Mouse (Mus musculus): ENCODE measurements at regions not wholly inside any gene's neighbourhood (a gene's known extent, or its start where the extent isn't known, plus 50 kb on each side); places are given as distances from the start of the nearest gene placed in this dataset.

DNA sequence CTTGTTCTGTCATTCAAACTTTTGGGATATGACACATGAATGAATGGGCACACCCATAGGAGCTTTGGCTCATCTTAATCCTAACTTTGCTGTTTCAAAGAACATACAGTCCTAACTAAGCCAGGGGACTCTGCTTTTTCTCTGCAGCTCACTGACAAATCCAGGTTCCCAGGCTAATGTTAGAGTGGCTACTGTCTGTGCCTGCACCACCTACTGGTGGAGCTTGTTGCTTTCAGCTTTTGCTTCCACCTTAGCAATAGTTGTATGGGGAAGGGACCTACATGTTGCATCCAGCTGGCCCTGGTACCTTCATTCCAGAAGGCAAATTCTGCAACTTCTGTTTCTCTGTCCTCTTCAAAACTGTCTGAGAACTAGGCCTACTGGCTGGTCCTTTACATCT is 566.8 kb upstream of the Castor2 start:
- Histone ChIP-seq H3K27ac (replicated peaks) (no peak overlapping the region), H3K36me3 (no peaks in the 10 kb centered on the region), H3K4me1 (no peaks in the 10 kb centered on the region), H3K4me2 (no peak overlapping the region), H3K9ac (no peak overlapping the region), H3K27me3 (replicated peaks) (peaks cover 6% of the 10 kb centered on the region; the same call in 1 of the 2 replicates), H3K4me3 (no peak overlapping the region), H3K9me3 (no peaks in the 10 kb centered on the region)
- no peak for ATAC-seq (ENCODE audit: extremely low read depth, insufficient number of reproducible peaks, low FRiP score, low TSS enrichment)

DNA sequence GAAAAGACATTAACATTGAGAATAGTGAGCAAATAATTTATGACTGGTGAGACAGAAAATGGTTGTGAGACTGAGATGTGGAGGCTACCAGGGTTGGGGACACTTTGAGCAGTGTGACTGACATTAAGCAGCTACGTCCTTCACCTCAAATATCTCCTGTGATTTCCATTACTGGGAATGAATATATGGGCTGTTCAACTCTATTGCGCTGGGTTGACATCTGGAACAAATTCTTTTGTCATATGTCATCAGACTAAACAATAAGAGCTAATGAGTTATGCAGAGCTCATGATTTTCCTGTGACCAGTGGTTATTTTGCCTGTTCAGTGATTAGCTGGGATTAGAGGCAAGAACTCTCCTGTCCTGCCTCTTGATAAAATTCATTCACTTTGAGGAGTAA is 593.9 kb upstream of the Castor2 start:
- 52% methylated on average over 2 of the region's 2 CpGs for WGBS

DNA sequence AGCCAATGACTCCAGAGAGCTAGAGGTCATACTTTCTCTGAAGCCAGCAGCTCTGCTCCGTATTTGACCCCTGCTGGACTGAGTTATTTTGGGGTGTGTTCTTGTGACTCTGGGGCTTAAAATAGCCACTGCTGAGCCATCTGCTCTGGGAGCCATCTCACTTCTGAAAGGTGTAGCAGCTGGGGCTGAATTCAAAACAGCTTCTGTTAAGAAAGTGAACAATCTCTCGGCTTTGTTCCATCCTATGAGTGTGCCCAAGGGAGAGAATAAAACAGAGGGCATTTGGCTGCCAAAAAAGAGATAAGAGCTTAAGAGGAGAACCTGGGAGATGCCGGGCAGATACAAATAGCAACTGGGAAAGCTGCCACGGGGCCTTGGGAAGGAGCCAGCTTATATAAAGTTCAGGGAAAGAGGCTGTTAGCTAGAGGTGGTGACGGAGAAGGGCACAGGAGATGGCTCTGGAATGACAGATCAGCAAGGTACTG is 611.7 kb upstream of the Castor2 start:
- peaks cover 27% of the 10 kb centered on the region for H3K4me1 ChIP-seq
- peak; percentile 68; the same call in 1 of the 2 replicates for ATAC-seq (ENCODE audit: extremely low read depth, insufficient number of reproducible peaks, low FRiP score, low TSS enrichment)
- no peaks in the 10 kb centered on the region for H3K36me3 ChIP-seq
- peak overlapping the region; percentile 26 for H3K4me2 ChIP-seq
- no peak overlapping the region for H3K4me3 ChIP-seq
- no peaks in the 10 kb centered on the region for H3K9me3 ChIP-seq
- WGBS: 5% methylated on average over 5 of the region's 5 CpGs
- H3K27me3 ChIP-seq (replicated peaks): no peaks in the 10 kb centered on the region
- peak overlapping the region; percentile 94 for H3K27ac ChIP-seq (replicated peaks)
- H3K9ac ChIP-seq: no peak overlapping the region

More for the DNA sequence above, 593.9 kb upstream of the Castor2 start:
- Histone ChIP-seq H3K36me3 (no peaks in the 10 kb centered on the region), H3K27me3 (replicated peaks) (0 out of 2 replicates have a peak, but pooled peaks cover 3% of the 10 kb centered on the region), H3K4me3 (no peak overlapping the region), H3K27ac (replicated peaks) (no peak overlapping the region), H3K4me1 (no peaks in the 10 kb centered on the region), H3K4me2 (no peak overlapping the region), H3K9ac (no peak overlapping the region), H3K9me3 (no peaks in the 10 kb centered on the region)
- ATAC-seq (ENCODE audit: extremely low read depth, insufficient number of reproducible peaks, low FRiP score, low TSS enrichment): no peak

DNA sequence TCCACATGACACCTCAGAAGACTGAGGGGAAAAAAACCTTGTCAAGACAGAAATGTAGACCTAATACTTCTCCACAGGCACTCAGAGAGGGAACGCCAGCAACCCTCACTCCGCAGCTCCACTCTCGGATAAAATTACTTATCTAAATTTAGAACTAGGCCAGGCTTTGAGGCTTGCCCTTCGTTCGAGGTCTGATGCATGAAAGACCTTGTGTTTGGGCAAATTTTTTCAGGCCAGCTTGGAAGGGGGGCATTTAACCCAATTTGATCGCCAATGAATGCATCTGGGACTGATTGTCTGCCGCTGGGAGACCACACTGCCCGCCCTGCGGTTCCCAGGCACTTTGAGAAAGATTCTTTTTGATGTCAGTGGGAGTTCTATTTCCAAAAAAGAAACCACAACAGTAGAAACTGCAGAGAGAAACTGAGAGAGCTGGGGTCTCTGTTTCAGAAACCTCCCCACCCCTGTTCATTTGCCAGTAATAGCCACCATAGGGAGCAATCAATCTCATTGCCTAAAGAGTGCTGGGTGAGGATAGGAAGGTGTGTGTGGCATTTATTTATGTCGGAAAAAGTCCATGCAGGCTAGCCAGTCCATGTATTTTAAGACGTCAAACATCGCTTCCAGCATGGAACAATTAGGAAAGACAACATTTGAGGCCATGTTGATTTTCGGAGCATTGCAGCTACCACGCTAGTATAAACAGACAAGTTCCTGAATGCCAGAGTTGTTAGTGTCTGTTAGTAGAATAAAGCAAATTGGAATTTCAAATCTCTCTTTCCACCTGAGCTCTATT is 617.0 kb upstream of the Castor2 start:
- 44% methylated on average over 14 of the region's 14 CpGs for WGBS
- H3K27me3 ChIP-seq (replicated peaks): no peaks in the 10 kb centered on the region
- 0 out of 2 replicates have a peak overlapping the region, but pooled peaks have one; percentile 29 for H3K9ac ChIP-seq
- no peak overlapping the region for H3K4me3 ChIP-seq
- ATAC-seq (ENCODE audit: extremely low read depth, insufficient number of reproducible peaks, low FRiP score, low TSS enrichment): no peak
- H3K4me2 ChIP-seq: peak overlapping the region; percentile 26; the same call in 1 of the 2 replicates
- H3K4me1 ChIP-seq: peaks cover 26% of the 10 kb centered on the region
- H3K36me3 ChIP-seq: no peaks in the 10 kb centered on the region
- no peaks in the 10 kb centered on the region; the same call in 1 of the 2 replicates for H3K9me3 ChIP-seq
- H3K27ac ChIP-seq (replicated peaks): peak overlapping the region; percentile 68

DNA sequence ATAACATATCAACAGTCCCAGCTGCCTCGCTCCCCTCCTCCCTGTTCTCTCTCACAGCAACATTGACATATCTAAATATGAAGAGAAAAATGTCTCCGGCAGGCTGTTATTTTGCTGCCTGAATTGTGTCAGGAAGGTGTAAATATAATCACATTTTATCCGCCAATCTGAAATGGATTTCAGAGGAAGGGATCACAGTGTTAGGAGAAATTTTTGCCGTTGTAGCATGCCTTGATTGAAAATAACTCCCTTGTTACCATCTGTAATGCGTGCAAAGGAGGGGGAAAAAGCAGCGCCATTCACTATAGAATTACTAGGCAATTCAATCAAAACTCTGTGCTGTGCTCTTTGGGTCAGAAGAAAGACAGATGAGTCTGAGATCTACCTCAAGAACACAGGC is 620.3 kb upstream of the Castor2 start:
- Histone ChIP-seq H3K36me3 (no peaks in the 10 kb centered on the region), H3K4me1 (peaks cover 19% of the 10 kb centered on the region), H3K9ac (no peak overlapping the region), H3K4me2 (no peak overlapping the region), H3K27me3 (replicated peaks) (no peaks in the 10 kb centered on the region), H3K27ac (replicated peaks) (no peak overlapping the region), H3K9me3 (no peaks in the 10 kb centered on the region; the same call in 1 of the 2 replicates), H3K4me3 (no peak overlapping the region)
- 78% methylated on average over 6 of the region's 6 CpGs for WGBS
- no peak for ATAC-seq (ENCODE audit: extremely low read depth, insufficient number of reproducible peaks, low FRiP score, low TSS enrichment)

DNA sequence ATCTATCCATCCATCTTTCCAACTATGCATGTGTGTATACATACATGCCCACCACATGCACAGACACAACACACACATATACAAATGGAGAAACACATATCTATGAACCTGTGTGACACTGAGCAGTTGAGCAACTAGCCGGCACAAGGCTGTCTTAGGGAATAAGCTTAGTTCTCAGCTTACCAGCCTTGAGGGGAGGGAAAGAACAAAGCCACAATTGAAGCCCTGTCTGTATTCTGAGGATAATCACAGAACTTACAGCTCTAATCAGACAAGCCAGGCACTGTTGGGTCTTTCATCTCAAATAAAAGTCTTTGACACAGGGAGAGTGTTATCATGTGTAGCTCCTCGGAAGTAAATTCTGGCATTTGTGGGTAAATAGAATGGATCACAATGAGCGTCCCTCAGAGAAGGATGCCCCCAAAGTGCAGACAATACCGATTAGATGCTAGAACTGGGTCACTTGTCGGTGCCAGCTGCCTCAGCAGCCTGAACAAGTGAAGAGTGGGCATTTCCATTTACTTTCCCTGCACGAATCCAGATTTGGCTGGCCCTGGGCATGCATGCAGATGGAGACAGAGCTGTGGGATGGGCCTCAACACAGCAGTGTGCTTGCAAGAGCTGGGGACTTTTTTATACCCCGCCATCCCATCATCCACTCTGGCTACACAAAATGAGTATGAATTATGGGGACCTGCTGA is 646.0 kb upstream of the Castor2 start:
- no peak overlapping the region for H3K9ac ChIP-seq
- ATAC-seq (ENCODE audit: extremely low read depth, insufficient number of reproducible peaks, low FRiP score, low TSS enrichment): no peak
- H3K27me3 ChIP-seq (replicated peaks): no peaks in the 10 kb centered on the region
- 67% methylated on average over 7 of the region's 7 CpGs for WGBS
- H3K4me3 ChIP-seq: no peak overlapping the region
- no peak overlapping the region for H3K27ac ChIP-seq (replicated peaks)
- no peaks in the 10 kb centered on the region for H3K36me3 ChIP-seq
- H3K9me3 ChIP-seq: no peaks in the 10 kb centered on the region
- no peak overlapping the region for H3K4me2 ChIP-seq
- no peaks in the 10 kb centered on the region for H3K4me1 ChIP-seq

DNA sequence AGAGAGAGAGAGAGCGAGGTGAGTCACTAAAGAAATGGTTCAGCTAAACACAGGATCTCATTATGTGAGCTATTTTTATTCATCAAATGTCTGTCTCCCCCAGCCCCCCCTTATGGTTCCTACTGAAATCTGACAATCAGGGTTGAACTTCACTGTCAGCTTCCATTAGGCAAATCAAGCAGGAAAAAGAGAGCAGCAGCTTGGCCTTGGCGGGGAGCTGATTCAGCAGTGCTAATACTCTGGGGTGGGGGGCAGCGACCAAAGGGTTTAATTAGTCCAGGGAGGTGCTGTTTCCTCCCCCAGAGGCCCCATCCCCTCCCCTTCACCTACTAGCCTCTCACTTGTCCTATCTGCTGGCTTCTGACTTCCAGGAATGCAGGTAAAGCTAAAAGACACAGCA is 649.6 kb upstream of the Castor2 start:
- 66% methylated on average over 3 of the region's 3 CpGs for WGBS
- no peaks in the 10 kb centered on the region for H3K27me3 ChIP-seq (replicated peaks)

DNA sequence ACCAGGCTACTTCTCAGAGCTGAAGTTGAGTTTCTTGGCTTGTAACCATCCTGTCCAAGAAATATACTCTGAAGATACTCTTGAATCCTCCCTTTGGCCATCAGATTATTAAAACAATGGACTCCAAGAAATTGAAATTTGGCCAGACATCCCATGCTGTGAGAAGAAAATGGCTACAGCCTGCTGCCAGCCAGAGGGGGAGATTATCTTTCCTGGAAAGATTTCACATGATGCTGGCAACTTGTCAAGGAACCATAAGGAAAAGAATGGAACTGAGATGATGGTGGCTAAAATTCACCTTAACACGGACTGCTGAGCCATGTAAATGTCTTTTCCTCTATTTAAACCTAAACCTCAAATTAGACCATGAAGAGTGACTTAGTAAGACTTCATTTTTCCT is 698.7 kb upstream of the Castor2 start:
- Histone ChIP-seq H3K36me3 (no peaks in the 10 kb centered on the region), H3K9me3 (no peaks in the 10 kb centered on the region), H3K4me3 (no peak overlapping the region), H3K9ac (no peak overlapping the region), H3K4me1 (no peaks in the 10 kb centered on the region), H3K27ac (replicated peaks) (no peak overlapping the region), H3K4me2 (no peak overlapping the region), H3K27me3 (replicated peaks) (peaks cover 2% of the 10 kb centered on the region; the same call in 1 of the 2 replicates)
- no peak for ATAC-seq (ENCODE audit: extremely low read depth, insufficient number of reproducible peaks, low FRiP score, low TSS enrichment)
- 58% methylated on average over 1 of the region's 1 CpGs for WGBS

More for the DNA sequence above, 649.6 kb upstream of the Castor2 start:
- Histone ChIP-seq H3K4me1 (no peaks in the 10 kb centered on the region), H3K4me3 (no peak overlapping the region), H3K27ac (replicated peaks) (no peak overlapping the region), H3K9me3 (no peaks in the 10 kb centered on the region), H3K9ac (no peak overlapping the region), H3K36me3 (no peaks in the 10 kb centered on the region), H3K4me2 (no peak overlapping the region)
- ATAC-seq (ENCODE audit: extremely low read depth, insufficient number of reproducible peaks, low FRiP score, low TSS enrichment): no peak

DNA sequence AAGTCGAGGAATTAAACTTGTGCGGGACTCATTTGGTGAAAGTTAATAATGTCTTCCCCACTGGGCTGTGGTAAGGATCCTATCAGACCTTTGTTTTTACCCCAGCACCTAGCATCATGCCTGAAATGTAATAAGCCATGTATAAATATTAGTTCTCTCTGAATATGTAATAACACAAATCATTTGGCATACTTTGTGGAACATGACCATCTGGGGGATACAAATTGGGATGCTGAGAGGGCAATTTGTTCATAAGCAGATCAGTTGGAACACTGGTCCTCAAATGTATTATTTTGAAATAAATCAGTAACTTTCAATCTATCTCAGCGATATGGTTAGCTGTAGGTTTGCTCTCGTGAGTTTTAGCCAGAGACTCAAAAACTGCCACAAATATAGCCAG is 709.6 kb upstream of the Castor2 start:
- Histone ChIP-seq H3K36me3 (no peaks in the 10 kb centered on the region), H3K4me3 (no peak overlapping the region), H3K27me3 (replicated peaks) (peaks cover 32% of the 10 kb centered on the region), H3K9me3 (peaks cover 11% of the 10 kb centered on the region; the same call in 1 of the 2 replicates), H3K4me1 (peaks cover 22% of the 10 kb centered on the region), H3K9ac (no peak overlapping the region), H3K27ac (replicated peaks) (no peak overlapping the region), H3K4me2 (no peak overlapping the region)
- 80% methylated on average over 4 of the region's 4 CpGs for WGBS
- no peak for ATAC-seq (ENCODE audit: extremely low read depth, insufficient number of reproducible peaks, low FRiP score, low TSS enrichment)

DNA sequence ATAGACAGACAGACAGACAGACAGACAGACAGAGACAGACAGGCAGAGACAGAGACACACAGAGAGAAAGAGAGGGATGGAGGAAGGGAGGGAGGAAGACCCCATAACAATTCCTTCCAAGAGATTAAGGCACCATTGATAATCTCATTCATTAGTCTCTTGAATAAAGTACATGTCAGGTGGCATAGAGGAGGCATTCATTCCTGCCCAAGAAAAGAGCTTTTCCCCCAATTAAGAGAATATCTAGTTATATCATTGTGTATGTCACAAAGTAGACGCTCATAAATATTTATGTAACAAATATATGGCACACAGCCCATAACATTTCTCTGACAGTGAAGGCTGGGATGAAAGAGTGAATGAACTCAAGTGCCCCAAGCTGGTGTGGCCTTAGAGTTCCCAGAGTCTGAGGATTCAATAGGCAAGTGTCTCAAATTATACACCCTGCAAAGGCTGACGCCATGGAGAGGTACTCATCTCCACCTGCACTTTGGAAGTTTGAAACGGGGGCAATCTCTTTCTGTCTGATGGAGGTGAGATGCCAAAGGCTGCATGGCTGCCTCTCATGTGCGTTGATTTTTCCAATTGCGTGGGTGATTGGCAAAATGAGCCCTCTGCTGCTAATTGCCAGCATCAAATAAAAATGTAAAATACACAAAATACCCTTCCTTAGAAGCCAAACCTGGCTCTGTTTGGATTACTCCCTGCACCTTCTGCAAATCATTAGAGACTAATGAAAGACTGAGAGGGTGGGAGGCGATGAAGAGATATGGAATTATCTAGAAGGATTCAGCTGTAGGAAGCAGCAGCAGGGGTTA is 710.3 kb upstream of the Castor2 start:
- no peak for ATAC-seq (ENCODE audit: extremely low read depth, insufficient number of reproducible peaks, low FRiP score, low TSS enrichment)

More for the DNA sequence above, 710.3 kb upstream of the Castor2 start:
- Histone ChIP-seq H3K27ac (replicated peaks) (no peak overlapping the region), H3K4me3 (no peak overlapping the region), H3K27me3 (replicated peaks) (peaks cover 35% of the 10 kb centered on the region), H3K36me3 (no peaks in the 10 kb centered on the region), H3K4me1 (peaks cover 25% of the 10 kb centered on the region), H3K4me2 (no peak overlapping the region), H3K9ac (no peak overlapping the region), H3K9me3 (peaks cover 11% of the 10 kb centered on the region; the same call in 1 of the 2 replicates)
- WGBS: 72% methylated on average over 6 of the region's 6 CpGs

Measured in heart, embryonic 13.5 days (tissue).